Mouse (Mus musculus) lung, adult 2 months (tissue): Measurements from ENCODE around the gene Ascl4.

Source experiments
- CTCF ChIP-seq: fragments of 200-500 bp; IDR thresholded peaks from 2 replicates; pipeline ENCODE4 v1.5.1; 2011; ENCODE audit warnings: mild to moderate bottlenecking, low read length, control low read depth; ENCODE audit not compliant: insufficient read depth
- POLR2A ChIP-seq: fragments of 200-500 bp; IDR thresholded peaks from 2 replicates; pipeline ENCODE4 v1.6.1; 2011; ENCODE audit warnings: low read depth, mild to moderate bottlenecking, control low read depth, low read length, borderline replicate concordance; ENCODE audit errors: extremely low read depth

- TF ChIP-seq CTCF (no peak), POLR2A (no peak)
Observed at GRCm38 (mm10) chr10:85954429-85954828, 26.9 kb downstream of the Ascl4 start.
